15 mouse cellular contexts compared by ENCODE assay signal in the genomic region with DNA sequence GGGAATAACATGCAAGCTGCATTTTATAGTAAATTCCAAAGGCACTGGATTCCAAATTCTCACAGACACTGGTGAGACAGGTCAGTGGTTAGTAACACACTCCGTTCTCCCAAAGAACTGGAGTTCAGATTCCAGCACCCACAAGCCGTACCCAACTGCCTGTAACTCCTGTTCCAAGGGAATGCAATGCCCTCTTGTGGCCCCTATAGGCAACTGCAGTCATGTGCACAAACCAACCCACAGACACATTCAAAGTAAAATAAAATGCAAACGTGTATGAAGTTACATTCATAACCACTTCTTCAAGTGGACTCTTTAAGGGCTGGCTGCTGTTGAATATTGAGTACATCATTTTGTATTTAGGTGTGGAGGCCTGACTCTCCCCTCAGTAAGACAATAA.
DNase-seq lines count a peak whose midpoint lies in the region; ATAC-seq and TF ChIP-seq lines count a peak whose summit lies in the region.
"Had no signal": no experiment of that assay in that cellular context is flagged by ENCODE, and none has a peak within 500 bp of the region (broad histone marks: within the 10 kb centered on the region; RNA-seq: fewer than 3 reads in every experiment).

No protein-coding gene starts in this region.

- H3K27me3 ChIP-seq in forebrain, postnatal 0 days (ENCODE audit: insufficient read depth, low read length): no peaks in the 10 kb centered on the region
- H3K27me3 ChIP-seq in forebrain, embryonic 15.5 days: no peaks in the 10 kb centered on the region
- no peaks in the 10 kb centered on the region for H3K27me3 ChIP-seq in liver, postnatal 0 days (ENCODE audit: insufficient read depth, low read length)
- no peaks in the 10 kb centered on the region for H3K27me3 ChIP-seq in liver, embryonic 11.5 days (replicated peaks; ENCODE audit: control insufficient read depth, insufficient read depth, low read length)
- H3K27me3 ChIP-seq: limb, embryonic 15.5 days; neural tube, embryonic 13.5 days had no signal

- H3K9ac ChIP-seq in forebrain, postnatal 0 days: no peak overlapping the region
- H3K9ac ChIP-seq in forebrain, embryonic 15.5 days (replicated peaks): no peak overlapping the region
- H3K9ac ChIP-seq in liver, postnatal 0 days (replicated peaks): no peak overlapping the region
- H3K9ac ChIP-seq in liver, embryonic 11.5 days (ENCODE audit: low read depth, low read length): no peak overlapping the region
- H3K9ac ChIP-seq: limb, embryonic 15.5 days; neural tube, embryonic 13.5 days had no signal

- H3K4me2 ChIP-seq in forebrain, postnatal 0 days (ENCODE audit: low read depth): no peak overlapping the region
- H3K4me2 ChIP-seq in forebrain, embryonic 15.5 days (replicated peaks): no peak overlapping the region
- H3K4me2 ChIP-seq in liver, postnatal 0 days (ENCODE audit: low read depth, low read length): no peak overlapping the region
- H3K4me2 ChIP-seq in liver, embryonic 11.5 days: no peak overlapping the region
- H3K4me2 ChIP-seq: limb, embryonic 15.5 days; neural tube, embryonic 13.5 days had no signal

- no peaks in the 10 kb centered on the region for H3K36me3 ChIP-seq in forebrain, postnatal 0 days (ENCODE audit: insufficient read depth)
- H3K36me3 ChIP-seq in forebrain, embryonic 15.5 days: no peaks in the 10 kb centered on the region
- H3K36me3 ChIP-seq in liver, postnatal 0 days (replicated peaks; ENCODE audit: insufficient read depth, low read length): no peaks in the 10 kb centered on the region
- H3K36me3 ChIP-seq in liver, embryonic 11.5 days (ENCODE audit: control insufficient read depth, insufficient read depth, low read length): no peaks in the 10 kb centered on the region
- H3K36me3 ChIP-seq: limb, embryonic 15.5 days; neural tube, embryonic 13.5 days had no signal

- H3K9me3 ChIP-seq in forebrain, postnatal 0 days (ENCODE audit: low read length): no peaks in the 10 kb centered on the region
- no peaks in the 10 kb centered on the region for H3K9me3 ChIP-seq in forebrain, embryonic 15.5 days
- H3K9me3 ChIP-seq in liver, postnatal 0 days (ENCODE audit: low read length): no peaks in the 10 kb centered on the region
- H3K9me3 ChIP-seq in liver, embryonic 11.5 days (ENCODE audit: control insufficient read depth, low read length): no peaks in the 10 kb centered on the region; the same call in 1 of the 2 replicates
- H3K9me3 ChIP-seq: limb, embryonic 15.5 days; neural tube, embryonic 13.5 days had no signal

- H3K27ac ChIP-seq in forebrain, postnatal 0 days (ENCODE audit: low read depth, low read length): no peak overlapping the region
- no peak overlapping the region for H3K27ac ChIP-seq in forebrain, embryonic 15.5 days (replicated peaks)
- H3K27ac ChIP-seq in liver, postnatal 0 days (ENCODE audit: low read depth): no peak overlapping the region
- H3K27ac ChIP-seq in liver, embryonic 11.5 days (ENCODE audit: low read depth, low read length): no peak overlapping the region
- H3K27ac ChIP-seq: limb, embryonic 15.5 days; neural tube, embryonic 13.5 days had no signal

- no peak for DNase-seq in forebrain, postnatal 0 days
- no peak for DNase-seq in liver, postnatal 0 days
- no peak for DNase-seq in liver, embryonic 11.5 days (ENCODE audit: low spot score)
- peak; percentile 63 for DNase-seq in ES-CJ7 (ENCODE audit: low read depth, low spot score)
- DNase-seq in adrenal gland, postnatal 25 days: no peak
- DNase-seq in retina, embryonic 14.5 days (ENCODE audit: low spot score): no peak
- DNase-seq: embryo, embryonic 11 days; gastrocnemius, postnatal 36 days; heart, postnatal 4 days; kidney, adult 9 months had no signal

- 90% methylated on average over 3 of the region's 3 CpGs for WGBS in forebrain, postnatal 0 days
- 91% methylated on average over 3 of the region's 3 CpGs for WGBS in forebrain, embryonic 15.5 days
- 81% methylated on average over 3 of the region's 3 CpGs for WGBS in liver, postnatal 0 days (ENCODE audit: insufficient replicate concordance)
- 84% methylated on average over 3 of the region's 3 CpGs for WGBS in liver, embryonic 11.5 days

- TF ChIP-seq EP300 in liver, postnatal 0 days (IDR thresholded peaks at IDR 0.05; ENCODE audit: low read depth): no peak

- no peak for ATAC-seq in forebrain, postnatal 0 days
- no peak for ATAC-seq in forebrain, embryonic 15.5 days (replicated peaks)
- no peak for ATAC-seq in liver, postnatal 0 days
- no peak for ATAC-seq in liver, embryonic 11.5 days (replicated peaks; ENCODE audit: low FRiP score)
- ATAC-seq in erythroid progenitor cell, adult 5-6 weeks (replicated peaks; ENCODE audit: low FRiP score, poor library complexity, severe bottlenecking): peak; percentile 42; the same call in 1 of the 2 replicates
- ATAC-seq: activated CD4-positive, CD25-positive, alpha-beta regulatory T cell, adult 4 months had no signal

- TF ChIP-seq CTCF in forebrain, postnatal 0 days (IDR thresholded peaks at IDR 0.05; ENCODE audit: low read depth): peak; percentile 42
- TF ChIP-seq CTCF in liver, postnatal 0 days (IDR thresholded peaks at IDR 0.05; ENCODE audit: low read depth): peak; percentile 68

- peaks cover 6% of the 10 kb centered on the region; the same call in 1 of the 2 replicates for H3K4me1 ChIP-seq in forebrain, postnatal 0 days (ENCODE audit: insufficient read depth)
- H3K4me1 ChIP-seq in forebrain, embryonic 15.5 days: peaks cover 18% of the 10 kb centered on the region
- H3K4me1 ChIP-seq in liver, postnatal 0 days (ENCODE audit: insufficient read depth): peaks cover 26% of the 10 kb centered on the region
- H3K4me1 ChIP-seq in liver, embryonic 11.5 days (replicated peaks; ENCODE audit: control insufficient read depth, insufficient read depth, low read length): no peaks in the 10 kb centered on the region

- H3K4me3 ChIP-seq in forebrain, postnatal 0 days (ENCODE audit: low read depth, low read length): no peak overlapping the region
- H3K4me3 ChIP-seq in forebrain, embryonic 15.5 days: no peak overlapping the region
- no peak overlapping the region for H3K4me3 ChIP-seq in liver, postnatal 0 days (ENCODE audit: low read depth, low read length)
- H3K4me3 ChIP-seq in liver, embryonic 11.5 days (ENCODE audit: low read depth, low read length): no peak overlapping the region
- H3K4me3 ChIP-seq: limb, embryonic 15.5 days; neural tube, embryonic 13.5 days had no signal
